Mouse (Mus musculus): ENCODE data around the gene Sfi1. TPM values are rescaled to one million over a fixed set of nuclear protein-coding genes. Genes with fewer than 3 reads are reported as not detected.
A peak's percentile ranks its signal among the peaks of the same experiment; 100 is the strongest.
"Not testable (repeated sequence)": the region's sequence is repeated elsewhere in the genome, so short reads cannot be mapped to it uniquely, and the experiment has no call there.

Gene Sfi1
- polyA plus RNA-seq, 1 experiment from 2014 or later, result 9.9 TPM

GRCm38 (mm10) chr11:3146806-3147205 is 46.5 kb downstream of the Sfi1 start:
- not testable (repeated sequence) for H3K4me3 ChIP-seq (ENCODE audit: low read depth, low read length); H3K9ac ChIP-seq (ENCODE audit: low read length); H3K4me2 ChIP-seq (ENCODE audit: low read depth, severe bottlenecking); H3K36me3 ChIP-seq (ENCODE audit: control insufficient read depth, insufficient read depth, low read length); H3K4me1 ChIP-seq (ENCODE audit: control insufficient read depth, insufficient read depth, low read length); DNase-seq (ENCODE audit: low spot score); H3K27ac ChIP-seq (replicated peaks; ENCODE audit: low read depth, low read length); ATAC-seq (ENCODE audit: insufficient number of reproducible peaks, low FRiP score, low TSS enrichment, low read depth); H3K27me3 ChIP-seq (ENCODE audit: control insufficient read depth, insufficient read depth, low read length)
- peaks cover 12% of the 10 kb centered on the region; the same call in 1 of the 2 replicates for H3K9me3 ChIP-seq (ENCODE audit: control insufficient read depth, low read length)
- 94% methylated on average over 2 of the region's 2 CpGs for WGBS

- H3K36me3 ChIP-seq (ENCODE audit: control insufficient read depth, insufficient read depth, low read length); H3K4me3 ChIP-seq (ENCODE audit: low read depth, low read length); DNase-seq (ENCODE audit: low spot score); H3K4me2 ChIP-seq (ENCODE audit: low read depth, severe bottlenecking); H3K27ac ChIP-seq (replicated peaks; ENCODE audit: low read depth, low read length); H3K9ac ChIP-seq (ENCODE audit: low read length); H3K27me3 ChIP-seq (ENCODE audit: control insufficient read depth, insufficient read depth, low read length); ATAC-seq (ENCODE audit: insufficient number of reproducible peaks, low FRiP score, low TSS enrichment, low read depth); H3K4me1 ChIP-seq (ENCODE audit: control insufficient read depth, insufficient read depth, low read length); H3K9me3 ChIP-seq (ENCODE audit: control insufficient read depth, low read length): not testable (repeated sequence)
- 80% methylated on average over 7 of the region's 9 CpGs for WGBS
Measured at GRCm38 (mm10) chr11:3145359-3146165, 47.7 kb downstream of the Sfi1 start.

- not testable (repeated sequence) for DNase-seq (ENCODE audit: low spot score)
Measured at GRCm38 (mm10) chr11:3143984-3144383, 49.3 kb downstream of the Sfi1 start.

GRCm38 (mm10) chr11:3142413-3142812 is 50.9 kb downstream of the Sfi1 start:
- peaks cover 14% of the 10 kb centered on the region for H3K9me3 ChIP-seq (ENCODE audit: control insufficient read depth, low read length)
- H3K9ac ChIP-seq (ENCODE audit: low read length); H3K4me2 ChIP-seq (ENCODE audit: low read depth, severe bottlenecking); H3K36me3 ChIP-seq (ENCODE audit: control insufficient read depth, insufficient read depth, low read length); H3K4me3 ChIP-seq (ENCODE audit: low read depth, low read length); H3K27me3 ChIP-seq (ENCODE audit: control insufficient read depth, insufficient read depth, low read length); DNase-seq (ENCODE audit: low spot score); H3K27ac ChIP-seq (replicated peaks; ENCODE audit: low read depth, low read length); H3K4me1 ChIP-seq (ENCODE audit: control insufficient read depth, insufficient read depth, low read length): not testable (repeated sequence)
- 87% methylated on average over 4 of the region's 5 CpGs for WGBS
- peak; percentile 72 for ATAC-seq (ENCODE audit: insufficient number of reproducible peaks, low FRiP score, low TSS enrichment, low read depth)

More at GRCm38 (mm10) chr11:3143984-3144383, 49.3 kb downstream of the Sfi1 start:
- not testable (repeated sequence) for H3K36me3 ChIP-seq (ENCODE audit: control insufficient read depth, insufficient read depth, low read length); H3K27ac ChIP-seq (replicated peaks; ENCODE audit: low read depth, low read length); ATAC-seq (ENCODE audit: insufficient number of reproducible peaks, low FRiP score, low TSS enrichment, low read depth); H3K27me3 ChIP-seq (ENCODE audit: control insufficient read depth, insufficient read depth, low read length); H3K4me2 ChIP-seq (ENCODE audit: low read depth, severe bottlenecking); H3K9me3 ChIP-seq (ENCODE audit: control insufficient read depth, low read length); H3K4me1 ChIP-seq (ENCODE audit: control insufficient read depth, insufficient read depth, low read length); H3K9ac ChIP-seq (ENCODE audit: low read length); H3K4me3 ChIP-seq (ENCODE audit: low read depth, low read length)
- WGBS, result 76% methylated on average over 3 of the region's 3 CpGs

DNA sequence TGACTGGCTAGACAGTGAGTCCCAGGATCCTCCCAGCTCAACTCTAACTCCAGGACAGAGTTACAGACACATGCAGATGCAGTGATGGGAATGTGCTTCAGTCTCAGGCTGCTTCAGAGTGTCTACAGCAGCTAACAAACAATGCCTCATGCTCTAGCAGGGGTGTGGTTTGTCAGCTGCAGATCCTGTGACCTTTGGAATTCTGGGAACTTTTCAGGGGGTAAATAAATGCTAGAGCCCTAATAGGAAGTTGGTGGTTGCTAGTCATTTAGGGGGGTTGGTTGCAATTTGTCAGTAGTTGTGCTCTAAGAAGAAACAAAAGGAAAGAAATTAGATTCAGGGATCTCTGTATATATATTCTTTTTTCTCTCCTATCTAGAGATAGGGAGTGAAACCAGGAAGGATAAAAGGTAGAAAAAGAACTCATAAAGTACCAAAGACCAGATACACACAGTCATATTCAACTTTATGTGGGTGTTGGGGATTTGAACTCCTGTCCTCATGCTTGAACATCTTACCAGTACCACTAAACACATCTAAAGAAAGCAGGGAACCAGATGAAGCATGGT is 52.2 kb downstream of the Sfi1 start:
- H3K9me3 ChIP-seq (ENCODE audit: control insufficient read depth, low read length), result peaks cover 17% of the 10 kb centered on the region
- not testable (repeated sequence) for H3K9ac ChIP-seq (ENCODE audit: low read length); H3K4me1 ChIP-seq (ENCODE audit: control insufficient read depth, insufficient read depth, low read length); DNase-seq (ENCODE audit: low spot score); H3K36me3 ChIP-seq (ENCODE audit: control insufficient read depth, insufficient read depth, low read length); H3K27me3 ChIP-seq (ENCODE audit: control insufficient read depth, insufficient read depth, low read length); H3K27ac ChIP-seq (replicated peaks; ENCODE audit: low read depth, low read length); H3K4me2 ChIP-seq (ENCODE audit: low read depth, severe bottlenecking); ATAC-seq (ENCODE audit: insufficient number of reproducible peaks, low FRiP score, low TSS enrichment, low read depth); H3K4me3 ChIP-seq (ENCODE audit: low read depth, low read length)

DNA sequence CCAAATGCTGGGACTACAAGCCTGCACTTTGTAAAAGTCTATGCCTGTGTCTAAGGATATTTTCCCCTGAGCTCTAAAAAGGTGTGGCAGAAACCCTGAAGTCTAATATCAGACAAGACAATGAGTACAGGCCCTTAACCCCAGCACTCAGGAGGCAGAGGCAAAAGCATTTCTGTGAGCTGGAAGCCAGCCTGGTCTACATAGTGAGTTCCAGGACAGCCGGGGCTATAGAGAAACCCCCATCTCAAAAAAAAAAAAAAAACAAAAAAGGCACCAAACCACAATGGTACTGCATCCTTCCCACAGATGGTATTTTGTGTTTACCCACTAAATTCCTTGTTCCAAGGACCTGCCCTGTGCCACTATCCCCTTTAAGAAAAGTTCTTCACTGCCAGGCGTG is 54.9 kb downstream of the Sfi1 start:
- not testable (repeated sequence) for H3K4me2 ChIP-seq (ENCODE audit: low read depth, severe bottlenecking); ATAC-seq (ENCODE audit: insufficient number of reproducible peaks, low FRiP score, low TSS enrichment, low read depth); H3K4me1 ChIP-seq (ENCODE audit: control insufficient read depth, insufficient read depth, low read length); H3K36me3 ChIP-seq (ENCODE audit: control insufficient read depth, insufficient read depth, low read length); H3K4me3 ChIP-seq (ENCODE audit: low read depth, low read length); DNase-seq (ENCODE audit: low spot score); H3K27me3 ChIP-seq (ENCODE audit: control insufficient read depth, insufficient read depth, low read length); H3K27ac ChIP-seq (replicated peaks; ENCODE audit: low read depth, low read length); H3K9ac ChIP-seq (ENCODE audit: low read length)
- peaks cover 14% of the 10 kb centered on the region for H3K9me3 ChIP-seq (ENCODE audit: control insufficient read depth, low read length)
- WGBS, result 94% methylated on average over 2 of the region's 2 CpGs

- H3K4me2 ChIP-seq (ENCODE audit: low read depth, severe bottlenecking); H3K27ac ChIP-seq (replicated peaks; ENCODE audit: low read depth, low read length); H3K4me1 ChIP-seq (ENCODE audit: control insufficient read depth, insufficient read depth, low read length); H3K36me3 ChIP-seq (ENCODE audit: control insufficient read depth, insufficient read depth, low read length); H3K27me3 ChIP-seq (ENCODE audit: control insufficient read depth, insufficient read depth, low read length); H3K4me3 ChIP-seq (ENCODE audit: low read depth, low read length); H3K9ac ChIP-seq (ENCODE audit: low read length): not testable (repeated sequence)
- ATAC-seq (ENCODE audit: insufficient number of reproducible peaks, low FRiP score, low TSS enrichment, low read depth) (0 out of 2 replicates have a peak, but pooled peaks have one; percentile 5), DNase-seq (ENCODE audit: low spot score) (peak; percentile 46)
- 91% methylated on average over 4 of the region's 4 CpGs for WGBS
- H3K9me3 ChIP-seq (ENCODE audit: control insufficient read depth, low read length), result peaks cover 10% of the 10 kb centered on the region
Measured at GRCm38 (mm10) chr11:3137279-3137678, 56.0 kb downstream of the Sfi1 start.

DNA sequence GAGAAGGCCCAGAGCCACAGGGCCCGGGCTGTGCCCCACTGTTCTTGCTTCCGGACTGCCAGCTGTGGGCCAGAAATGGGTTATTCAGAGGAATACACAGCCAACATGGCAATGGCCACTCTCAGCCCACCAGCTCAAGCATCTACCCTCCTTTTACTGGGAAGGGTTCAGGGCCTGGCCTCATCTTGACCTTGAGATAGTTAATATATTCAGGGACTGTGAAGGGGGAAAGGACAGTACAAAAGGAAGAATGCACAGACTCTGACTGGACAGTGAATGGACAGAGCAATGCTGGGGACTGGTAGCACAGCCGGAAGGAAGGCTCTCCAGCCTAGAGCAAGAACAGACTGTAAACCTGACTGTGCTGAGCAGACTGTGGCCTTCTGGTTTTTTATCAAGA is 57.3 kb downstream of the Sfi1 start:
- H3K4me2 ChIP-seq (ENCODE audit: low read depth, severe bottlenecking); ATAC-seq (ENCODE audit: insufficient number of reproducible peaks, low FRiP score, low TSS enrichment, low read depth); H3K4me1 ChIP-seq (ENCODE audit: control insufficient read depth, insufficient read depth, low read length); H3K4me3 ChIP-seq (ENCODE audit: low read depth, low read length); H3K9ac ChIP-seq (ENCODE audit: low read length); H3K27me3 ChIP-seq (ENCODE audit: control insufficient read depth, insufficient read depth, low read length); DNase-seq (ENCODE audit: low spot score); H3K27ac ChIP-seq (replicated peaks; ENCODE audit: low read depth, low read length); H3K36me3 ChIP-seq (ENCODE audit: control insufficient read depth, insufficient read depth, low read length): not testable (repeated sequence)
- WGBS, result 86% methylated on average over 3 of the region's 3 CpGs
- peaks cover 14% of the 10 kb centered on the region for H3K9me3 ChIP-seq (ENCODE audit: control insufficient read depth, low read length)

All from limb, embryonic 11.5 days (tissue).